Mouse (Mus musculus) hindbrain, embryonic 10.5 days (tissue): ENCODE results near the gene Azi2. TPM values are rescaled to one million over a fixed set of nuclear protein-coding genes. Genes with fewer than 3 reads are reported as not detected.

ENCODE experiments used
- DNase-seq: peaks from one replicate; pipeline ENCODE4 v3.0.0-alpha.2; 2017; ENCODE audit warnings: low spot score
- H3K27ac ChIP-seq: fragments of 300-500 bp; sonication (generic); 2 replicates; pipeline ENCODE4 v1.5.1; 2016; ENCODE audit warnings: mild to moderate bottlenecking, moderate library complexity
- H3K27me3 ChIP-seq: fragments of 300-500 bp; sonication (generic); 2 replicates; pipeline ENCODE4 v1.6.1; 2016; ENCODE audit warnings: mild to moderate bottlenecking; ENCODE audit not compliant: poor library complexity, insufficient read depth, severe bottlenecking
- H3K36me3 ChIP-seq: fragments of 300-500 bp; sonication (generic); 2 replicates; pipeline ENCODE4 v1.6.1; 2016; ENCODE audit warnings: mild to moderate bottlenecking, moderate library complexity
- H3K4me1 ChIP-seq: fragments of 300-500 bp; sonication (generic); replicated peaks from 2 replicates; pipeline ENCODE4 v1.6.1; 2016; ENCODE audit warnings: mild to moderate bottlenecking
- H3K4me3 ChIP-seq: fragments of 300-500 bp; sonication (generic); 2 replicates; pipeline ENCODE4 v1.5.1; 2016; ENCODE audit warnings: mild to moderate bottlenecking, moderate library complexity
- H3K9me3 ChIP-seq: fragments of 300-500 bp; sonication (generic); 2 replicates; pipeline ENCODE4 v1.6.1; 2016; ENCODE audit warnings: mild to moderate bottlenecking, moderate library complexity
- WGBS: fragments of 180-500 bp; shearing (Covaris S2); methylation state at CpG from one replicate; pipeline ENCODE4 v1.1.7; 2016; 5-methylcytosine and 5-hydroxymethylcytosine counted together
- polyA plus RNA-seq: library from polyadenylated mRNA; unstranded; fragments of >200 nt; fragmentation: Nextera tagmentation; extraction: Ambion mirVana; gene quantifications from 2 replicates; pipeline ENCODE4 v1.2.1, GENCODE M21; 2016

Gene Azi2
- polyA plus RNA-seq, 1 experiment from 2014 or later = 63.7 TPM

DNA sequence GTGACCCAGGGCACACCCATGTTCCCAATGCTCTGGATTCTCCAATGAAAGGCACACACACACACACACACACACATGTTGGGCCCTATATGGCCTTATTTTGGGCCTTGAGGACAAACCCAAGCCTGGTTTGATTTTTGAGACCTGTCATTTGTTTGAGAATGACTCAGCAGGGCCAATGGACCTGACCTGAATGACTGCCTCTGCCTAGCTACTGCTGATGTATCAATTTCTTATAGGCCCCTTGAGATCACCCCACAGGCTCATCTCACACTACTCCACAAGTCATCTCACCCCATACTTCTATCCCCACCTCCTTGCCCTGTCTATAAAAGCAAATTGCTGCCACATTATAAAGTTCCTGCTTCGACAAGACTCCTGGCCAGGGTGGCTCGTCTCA lies 61.5 kb downstream of the Azi2 start:
- Histone ChIP-seq H3K4me1 (0 out of 2 replicates have a peak, but pooled peaks cover 3% of the 10 kb centered on the region), H3K4me3 (no peak overlapping the region), H3K27ac (no peak overlapping the region), H3K9me3 (no peaks in the 10 kb centered on the region), H3K36me3 (no peaks in the 10 kb centered on the region), H3K27me3 (no peaks in the 10 kb centered on the region)
- 94% methylated on average over 2 of the region's 2 CpGs for WGBS
- no peak for DNase-seq

GRCm38 (mm10) chr9:118108527-118109011 lies 68.3 kb downstream of the Azi2 start:
- no peaks in the 10 kb centered on the region for H3K36me3 ChIP-seq
- WGBS = 72% methylated on average over 4 of the region's 4 CpGs
- DNase-seq = no peak
- H3K9me3 ChIP-seq = no peaks in the 10 kb centered on the region
- no peaks in the 10 kb centered on the region for H3K27me3 ChIP-seq
- no peak overlapping the region for H3K27ac ChIP-seq
- H3K4me1 ChIP-seq = no peaks in the 10 kb centered on the region
- H3K4me3 ChIP-seq = no peak overlapping the region

DNA sequence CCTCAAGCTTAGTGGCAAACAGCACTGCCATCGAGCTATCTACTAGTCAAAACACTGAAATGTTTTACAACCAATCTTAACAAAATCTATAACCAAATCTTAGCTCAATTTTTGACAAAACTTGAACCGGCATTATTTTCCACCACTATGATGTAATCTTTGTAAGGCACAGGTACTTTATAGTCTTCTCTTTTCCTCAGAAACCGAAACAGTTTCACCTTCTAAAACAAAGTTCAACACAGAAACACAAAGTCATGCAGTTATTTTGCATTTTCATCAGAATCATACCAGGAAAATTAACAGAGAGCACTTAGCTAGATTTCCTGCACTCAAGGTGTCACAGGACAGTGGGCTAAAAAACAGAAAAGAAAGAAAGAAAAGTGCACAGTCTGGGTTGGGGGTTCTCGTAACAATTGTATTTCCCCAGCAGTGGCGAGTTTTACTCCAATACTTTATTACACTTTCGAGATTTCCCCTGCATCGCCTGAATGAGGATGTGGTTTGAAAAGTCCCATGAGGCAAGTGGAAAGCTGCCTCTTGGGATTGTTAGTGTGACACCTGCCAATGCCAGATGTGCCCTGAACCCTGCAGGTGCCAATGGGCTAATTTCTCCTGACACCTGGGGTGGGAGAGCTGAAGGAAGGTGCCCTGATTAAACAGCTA lies 69.5 kb downstream of the Azi2 start:
- Histone ChIP-seq H3K9me3 (no peaks in the 10 kb centered on the region), H3K4me3 (no peak overlapping the region), H3K4me1 (no peaks in the 10 kb centered on the region), H3K27me3 (no peaks in the 10 kb centered on the region), H3K36me3 (0 out of 2 replicates have a peak, but pooled peaks cover 3% of the 10 kb centered on the region), H3K27ac (no peak overlapping the region)
- 90% methylated on average over 7 of the region's 7 CpGs for WGBS
- no peak for DNase-seq

- Histone ChIP-seq H3K36me3 (0 out of 2 replicates have a peak, but pooled peaks cover 4% of the 10 kb centered on the region), H3K4me1 (no peaks in the 10 kb centered on the region), H3K27me3 (no peaks in the 10 kb centered on the region), H3K4me3 (no peak overlapping the region), H3K9me3 (no peaks in the 10 kb centered on the region), H3K27ac (no peak overlapping the region)
- 85% methylated on average over 2 of the region's 2 CpGs for WGBS
- no peak for DNase-seq
These were observed 70.0 kb downstream of the Azi2 start for GRCm38 (mm10) chr9:118110360-118110710.

Other genes starting within 250 kb of the Azi2 start
- gene Cmc1, start 109.7 kb downstream of the Azi2 start, polyA plus RNA-seq = 31.8 and 36.8 TPM in 2 replicates